Mouse (Mus musculus) lung, postnatal 0 days (tissue): ENCODE measurements around the gene Ccdc155.

ENCODE experiments used
- CTCF ChIP-seq: IDR thresholded peaks from 2 replicates; pipeline ENCODE4 v1.5.1; 2016; ENCODE audit warnings: antibody characterized with exemption, mild to moderate bottlenecking
- EP300 ChIP-seq: IDR thresholded peaks from 2 replicates; pipeline ENCODE4 v1.6.1; 2016; ENCODE audit warnings: antibody characterized with exemption, mild to moderate bottlenecking, control low read depth

GRCm38 (mm10) chr7:45135993-45136567 is 68.6 kb downstream of the Ccdc155 start, which contains the start of the genes Gm45713 and Flt3l:
- peak; percentile 98 for TF ChIP-seq CTCF
- no peak for TF ChIP-seq EP300
